Mouse (Mus musculus) lung, adult 2 months (tissue): ENCODE results near the gene Gm28053. TPM values are rescaled to one million over a fixed set of nuclear protein-coding genes. Genes with fewer than 3 reads are reported as not detected.
A peak's percentile ranks its signal among the peaks of the same experiment; 100 is the strongest.

Source experiments
- DNase-seq: peaks from one replicate; pipeline ENCODE4 v3.0.0; 2022
- H3K4me1 ChIP-seq: fragments of 200-500 bp; 2 replicates; pipeline ENCODE4 v1.6.1; 2011; ENCODE audit warnings: low read length; ENCODE audit not compliant: control insufficient read depth, insufficient read depth
- H3K4me3 ChIP-seq: fragments of 200-500 bp; replicated peaks from 2 replicates; pipeline ENCODE3; 2011; ENCODE audit warnings: low read depth, mild to moderate bottlenecking, control low read depth, low read length; ENCODE audit errors: extremely low read depth
- CTCF ChIP-seq: fragments of 200-500 bp; IDR thresholded peaks from 2 replicates; pipeline ENCODE4 v1.5.1; 2011; ENCODE audit warnings: mild to moderate bottlenecking, low read length, control low read depth; ENCODE audit not compliant: insufficient read depth
- POLR2A ChIP-seq: fragments of 200-500 bp; IDR thresholded peaks from 2 replicates; pipeline ENCODE4 v1.6.1; 2011; ENCODE audit warnings: low read depth, mild to moderate bottlenecking, control low read depth, low read length, borderline replicate concordance; ENCODE audit errors: extremely low read depth
- WGBS: fragments of 180-500 bp; shearing (Covaris S2); methylation state at CpG from one replicate; pipeline ENCODE4 v1.1.7; 2018; 5-methylcytosine and 5-hydroxymethylcytosine counted together
- polyA plus RNA-seq: library from polyadenylated mRNA; depleted of rRNA; stranded (reverse); fragments of >200 nt; gene quantifications from 2 replicates; pipeline ENCODE4 v1.2.3, GENCODE M21; 2012

Gm28053 gene
- polyA plus RNA-seq, 1 experiment = 1.8 TPM

DNA sequence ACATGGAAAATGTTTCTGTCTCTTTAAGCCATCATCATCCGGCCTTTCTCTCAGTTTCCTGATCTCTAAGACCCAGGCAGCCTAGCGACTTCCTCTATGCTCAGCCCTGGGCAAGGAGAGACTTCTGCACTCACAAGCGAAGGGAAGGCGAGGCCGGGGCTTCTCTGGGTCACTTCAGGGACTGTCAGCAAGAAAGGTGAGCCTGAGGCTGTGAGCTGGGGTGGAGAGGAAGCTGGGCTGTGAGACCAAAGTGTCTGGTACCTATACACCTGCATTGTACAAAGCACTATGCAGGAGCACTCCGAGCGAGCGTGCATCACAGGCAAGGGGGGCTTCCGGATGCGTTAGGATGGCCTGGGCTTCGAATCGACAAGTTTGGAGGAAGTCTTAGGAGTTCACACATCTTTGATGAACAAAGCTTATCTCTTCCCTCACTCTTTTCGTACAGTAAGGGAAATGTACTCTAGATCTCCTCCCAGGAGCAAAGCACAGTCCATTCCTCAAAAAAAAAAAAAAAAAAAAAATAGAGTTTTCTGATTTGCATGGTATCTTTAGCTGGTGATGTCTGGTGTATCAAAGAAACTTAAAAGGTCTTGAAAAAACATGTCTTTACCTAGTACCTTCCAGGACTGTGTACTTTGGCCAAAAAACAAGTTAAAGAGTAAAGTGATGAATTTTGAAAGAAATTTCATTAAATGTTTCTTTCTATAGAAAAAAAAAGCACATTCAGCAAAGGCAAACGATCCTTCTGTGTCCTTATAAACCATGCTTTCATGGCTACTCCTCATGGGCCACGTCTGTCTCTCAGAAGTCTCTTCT lies 20.8 kb downstream of the Gm28053 start, which contains the start of gene Gimap1:
TSS of gene Gimap1 (plus strand) at position 94 of the 819 bp plus-strand sequence.
- WGBS = 35% methylated on average over 15 of the region's 15 CpGs
- no peak for DNase-seq
- Histone ChIP-seq H3K4me1 (peaks cover 6% of the 10 kb centered on the region), H3K4me3 (peak within 1 kb of the TSS; percentile 97)
- no peak for TF ChIP-seq CTCF
- TF ChIP-seq POLR2A = peak; percentile 92; the same call in 1 of the 2 replicates

DNA sequence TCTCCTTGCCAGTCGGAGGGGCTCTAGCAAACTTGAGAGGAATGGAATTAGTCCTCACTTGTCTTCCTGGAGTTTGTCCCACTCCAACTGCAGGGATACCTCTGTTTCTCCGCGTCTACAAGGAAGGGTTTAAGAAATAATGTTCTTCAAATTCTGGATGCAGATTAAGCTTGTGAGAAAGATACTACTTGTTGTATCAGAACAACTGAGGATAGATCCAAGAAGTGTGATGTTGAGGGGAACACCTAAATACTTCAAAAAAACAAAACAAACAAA lies 21.3 kb downstream of the Gm28053 start:
- no peak for DNase-seq
- TF ChIP-seq CTCF (no peak), POLR2A (no peak)
- WGBS = 39% methylated on average over 3 of the region's 3 CpGs
- Histone ChIP-seq H3K4me1 (peaks cover 6% of the 10 kb centered on the region), H3K4me3 (peak overlapping the region; percentile 44)

GRCm38 (mm10) chr6:48740501-48741169 lies 22.2 kb downstream of the Gm28053 start:
- DNase-seq = no peak
- TF ChIP-seq POLR2A (no peak), CTCF (no peak)
- peak overlapping the region; percentile 58 for H3K4me3 ChIP-seq
- H3K4me1 ChIP-seq = peaks cover 9% of the 10 kb centered on the region
- 42% methylated on average over 3 of the region's 3 CpGs for WGBS

- no peak for TF ChIP-seq POLR2A
- TF ChIP-seq CTCF = no peak
- Histone ChIP-seq H3K4me3 (no peak overlapping the region), H3K4me1 (peaks cover 9% of the 10 kb centered on the region)
- WGBS = 10% methylated on average over 3 of the region's 3 CpGs
- DNase-seq = no peak
Measured at GRCm38 (mm10) chr6:48741273-48741672, 22.9 kb downstream of the Gm28053 start.

GRCm38 (mm10) chr6:48741711-48742206 lies 23.4 kb downstream of the Gm28053 start:
- TF ChIP-seq POLR2A = no peak
- no peak for TF ChIP-seq CTCF
- H3K4me3 ChIP-seq = no peak overlapping the region
- peaks cover 9% of the 10 kb centered on the region for H3K4me1 ChIP-seq
- WGBS = 22% methylated on average over 9 of the region's 9 CpGs
- DNase-seq = no peak

DNA sequence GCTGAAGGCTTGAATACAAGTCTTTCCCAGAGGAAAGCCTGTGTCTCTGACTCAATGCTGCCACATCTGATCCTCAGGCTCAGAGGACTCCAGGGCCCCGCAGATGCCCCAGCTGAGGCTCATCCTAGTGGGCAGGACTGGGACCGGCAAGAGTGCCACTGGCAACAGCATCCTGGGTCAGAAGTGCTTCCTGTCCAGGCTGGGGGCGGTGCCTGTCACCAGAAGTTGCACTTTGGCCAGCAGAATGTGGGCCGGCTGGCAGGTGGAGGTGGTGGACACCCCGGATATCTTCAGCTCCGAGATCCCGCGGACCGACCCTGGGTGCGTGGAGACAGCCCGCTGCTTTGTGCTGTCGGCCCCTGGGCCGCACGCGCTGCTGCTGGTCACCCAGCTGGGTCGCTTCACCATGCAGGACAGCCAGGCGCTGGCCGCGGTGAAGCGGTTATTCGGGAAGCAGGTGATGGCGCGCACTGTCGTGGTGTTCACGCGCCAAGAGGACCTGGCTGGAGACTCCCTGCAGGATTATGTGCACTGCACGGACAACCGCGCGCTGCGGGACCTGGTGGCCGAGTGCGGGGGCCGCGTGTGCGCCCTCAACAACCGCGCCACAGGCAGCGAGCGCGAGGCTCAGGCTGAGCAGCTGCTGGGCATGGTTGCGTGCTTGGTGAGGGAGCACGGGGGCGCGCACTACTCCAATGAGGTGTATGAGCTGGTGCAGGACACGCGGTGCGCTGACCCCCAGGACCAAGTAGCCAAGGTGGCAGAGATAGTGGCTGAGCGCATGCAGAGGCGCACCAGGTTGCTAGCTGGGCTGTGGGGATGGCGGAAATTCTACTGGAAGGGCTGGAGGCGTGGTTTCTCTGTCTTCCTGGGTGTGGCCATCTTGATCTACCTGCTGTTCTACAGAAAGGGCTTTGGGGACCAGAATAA lies 24.3 kb downstream of the Gm28053 start:
- 18% methylated on average over 52 of the region's 52 CpGs for WGBS

DNA sequence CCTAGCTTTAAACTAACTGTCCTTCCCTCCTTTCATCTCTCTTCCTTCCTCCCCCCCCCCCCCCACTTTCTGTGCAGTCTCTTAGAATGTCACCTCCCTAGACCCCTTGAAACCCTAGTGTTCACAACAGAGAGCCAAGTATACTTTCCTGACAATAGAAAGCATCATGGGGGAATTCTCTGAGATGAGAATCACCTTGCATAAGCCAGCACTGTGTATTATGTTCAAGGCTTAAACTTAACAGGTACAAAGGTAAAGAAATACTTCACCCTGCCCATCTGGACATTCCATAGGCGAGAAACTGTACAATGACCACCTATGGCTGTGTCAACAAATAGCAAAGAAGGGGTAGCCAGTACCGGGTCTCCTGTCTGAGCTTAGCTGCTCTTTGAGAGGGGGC lies 27.1 kb downstream of the Gm28053 start:
- TF ChIP-seq POLR2A (no peak), CTCF (no peak)
- no peak overlapping the region for H3K4me3 ChIP-seq
- H3K4me1 ChIP-seq = peaks cover 11% of the 10 kb centered on the region
- no peak for DNase-seq
- WGBS = 23% methylated on average over 2 of the region's 2 CpGs

More for the DNA sequence above, 24.3 kb downstream of the Gm28053 start:
- Histone ChIP-seq H3K4me3 (no peak overlapping the region), H3K4me1 (peaks cover 9% of the 10 kb centered on the region)
- DNase-seq = no peak
- TF ChIP-seq POLR2A = no peak
- no peak for TF ChIP-seq CTCF

- Histone ChIP-seq H3K4me1 (peaks cover 11% of the 10 kb centered on the region), H3K4me3 (peak within 1 kb of the TSS; percentile 62)
- WGBS = 23% methylated on average over 16 of the region's 16 CpGs
- TF ChIP-seq POLR2A (peak; percentile 9; the same call in 1 of the 2 replicates), CTCF (peak; percentile 63)
- DNase-seq = peak; percentile 50
Measured at GRCm38 (mm10) chr6:48745959-48746889, 27.8 kb downstream of the Gm28053 start, which contains the start of gene Gimap5. Gene Gimap5, plus strand, starts transcription at chr6:48746197.
